Mouse (Mus musculus): ENCODE measurements around the gene Pramef20.
A peak's percentile ranks its signal among the peaks of the same experiment; 100 is the strongest.
"Not testable (repeated sequence)": the region's sequence is repeated elsewhere in the genome, so short reads cannot be mapped to it uniquely, and the experiment has no call there.

Pramef20 gene

GRCm38 (mm10) chr4:144377911-144378310 is at the start of gene Pramef20:
Gene Pramef20 (minus strand): TSS chr4:144377933.
- DNase-seq (ENCODE audit: low spot score) = no peak

- DNase-seq (ENCODE audit: low spot score) = no peak
These were observed 46.9 kb upstream of the Pramef20 start for GRCm38 (mm10) chr4:144424590-144424989.

- DNase-seq (ENCODE audit: low spot score) = no peak
These were observed 42.9 kb upstream of the Pramef20 start for GRCm38 (mm10) chr4:144420644-144421043.

- no peak for DNase-seq (ENCODE audit: low spot score)
These were observed 30.6 kb upstream of the Pramef20 start, which contains the start of gene Pramef12 for GRCm38 (mm10) chr4:144408290-144408689. Gene Pramef12 (minus strand): TSS chr4:144408464.

- DNase-seq (ENCODE audit: low spot score) = no peak
These were observed 28.5 kb upstream of the Pramef20 start for GRCm38 (mm10) chr4:144406261-144406660.

- peak; percentile 10 for DNase-seq (ENCODE audit: low spot score)
These were observed 26.8 kb upstream of the Pramef20 start for GRCm38 (mm10) chr4:144404456-144405086.

GRCm38 (mm10) chr4:144402712-144403111 is 25.0 kb upstream of the Pramef20 start:
- DNase-seq (ENCODE audit: low spot score) = no peak

- no peak for DNase-seq (ENCODE audit: low spot score)
These were observed 18.6 kb upstream of the Pramef20 start for GRCm38 (mm10) chr4:144396316-144396715.

GRCm38 (mm10) chr4:144357642-144358041 is 20.1 kb downstream of the Pramef20 start, which contains the start of gene Gm13119:
Gene Gm13119 (plus strand): TSS chr4:144357942.
- DNase-seq (ENCODE audit: low spot score) = not testable (repeated sequence)

- DNase-seq (ENCODE audit: low spot score) = not testable (repeated sequence)
These were observed 41.9 kb downstream of the Pramef20 start for GRCm38 (mm10) chr4:144335856-144336255.

- DNase-seq (ENCODE audit: low spot score) = not testable (repeated sequence)
These were observed 47.8 kb downstream of the Pramef20 start, which contains the start of gene Gm13128 for GRCm38 (mm10) chr4:144329949-144330348. Gene Gm13128 (plus strand): TSS chr4:144330249.

All from lung, postnatal 25 days (tissue).